Mouse (Mus musculus) MEL (cell line): Measurements from ENCODE around the gene Gm42957. TPM values are rescaled to one million over a fixed set of nuclear protein-coding genes. Genes with fewer than 3 reads are reported as not detected.

Experiments used
- DNase-seq: peaks from one replicate; pipeline ENCODE4 v3.0.0; 2011; ENCODE audit warnings: low read depth, low spot score
- H3K27ac ChIP-seq: 2 replicates; pipeline ENCODE4 v1.5.1; 2012; ENCODE audit warnings: low read depth, mild to moderate bottlenecking, control low read depth, low read length, moderate library complexity; ENCODE audit not compliant: control insufficient read depth
- H3K27me3 ChIP-seq, 2 experiments: fragments of 150-350 bp in 1 of 2; sonication (generic) in 1 of 2; 2 replicates each; pipeline ENCODE4 v1.6.1; 2012; ENCODE audit warnings: low read length in 2 of 2, mild to moderate bottlenecking in 2 of 2, improper control_type of control experiment in 1 of 2, moderate library complexity in 1 of 2; ENCODE audit not compliant: insufficient read depth in 2 of 2, control insufficient read depth in 1 of 2
- H3K36me3 ChIP-seq, 2 experiments: 2 replicates each; pipeline ENCODE4 v1.6.1; 2012 to 2014; ENCODE audit warnings: low read length in 2 of 2, improper control_type of control experiment in 1 of 2, inconsistent platforms in 1 of 2, mild to moderate bottlenecking in 1 of 2; ENCODE audit not compliant: insufficient read depth in 2 of 2, control insufficient read depth in 1 of 2
- H3K4me1 ChIP-seq, 2 experiments: fragments of 150-350 bp in 1 of 2; sonication (generic) in 1 of 2; 2 replicates each; pipeline ENCODE4 v1.6.1; 2012; ENCODE audit warnings: low read length in 2 of 2, improper control_type of control experiment in 1 of 2, mild to moderate bottlenecking in 1 of 2; ENCODE audit not compliant: insufficient read depth in 2 of 2, control insufficient read depth in 1 of 2
- H3K4me3 ChIP-seq, 2 experiments: fragments of 150-350 bp in 1 of 2; sonication (generic) in 1 of 2; 2 replicates each; pipeline ENCODE4 v1.5.1; 2012; ENCODE audit warnings: low read depth in 2 of 2, low read length in 2 of 2, mild to moderate bottlenecking in 2 of 2, moderate library complexity in 2 of 2, control low read depth in 1 of 2, improper control_type of control experiment in 1 of 2; ENCODE audit not compliant: control insufficient read depth in 1 of 2, insufficient read depth in 1 of 2
- H3K79me2 ChIP-seq: 2 replicates; pipeline ENCODE4 v1.6.1; 2012; ENCODE audit warnings: mild to moderate bottlenecking, low read length, moderate library complexity; ENCODE audit not compliant: control insufficient read depth, poor library complexity, insufficient read depth
- H3K9ac ChIP-seq: 2 replicates; pipeline ENCODE4 v1.6.1; 2012; ENCODE audit warnings: low read depth, mild to moderate bottlenecking, control low read depth, low read length, moderate library complexity; ENCODE audit not compliant: control insufficient read depth, poor library complexity, severe bottlenecking
- H3K9me3 ChIP-seq: fragments of 150-350 bp; sonication (generic); replicated peaks from 2 replicates; pipeline ENCODE4 v1.6.1; 2012; ENCODE audit warnings: mild to moderate bottlenecking, low read length, improper control_type of control experiment, moderate library complexity; ENCODE audit not compliant: insufficient read depth
- CHD1 ChIP-seq: IDR thresholded peaks from 2 replicates; pipeline ENCODE4 v1.6.1; 2012; ENCODE audit warnings: low read depth, mild to moderate bottlenecking, inconsistent platforms, low read length, improper control_type of control experiment
- CHD2 ChIP-seq: IDR thresholded peaks from 2 replicates; pipeline ENCODE4 v1.6.1; 2011; ENCODE audit warnings: low read length, improper control_type of control experiment
- CTCF ChIP-seq, 3 experiments: IDR thresholded peaks in 2 of 3; conservative IDR thresholded peaks in 1 of 3; 2 replicates each; pipeline ENCODE4 v1.5.1; 2011 to 2012; ENCODE audit warnings: low read length in 3 of 3, low read depth in 2 of 3, mild to moderate bottlenecking in 2 of 3, improper control_type of control experiment in 1 of 3, inconsistent platforms in 1 of 3, mixed read lengths in 1 of 3, moderate library complexity in 1 of 3; ENCODE audit not compliant: control insufficient read depth in 1 of 3, insufficient read depth in 1 of 3, poor library complexity in 1 of 3, severe bottlenecking in 1 of 3
- ELF1 ChIP-seq: IDR thresholded peaks from 2 replicates; pipeline ENCODE4 v1.6.1; 2014; ENCODE audit warnings: low read depth, mild to moderate bottlenecking, inconsistent platforms, low read length, improper control_type of control experiment, moderate library complexity
- HCFC1 ChIP-seq: IDR thresholded peaks from 2 replicates; pipeline ENCODE4 v1.6.1; 2012; ENCODE audit warnings: low read depth, mild to moderate bottlenecking, inconsistent platforms, low read length, improper control_type of control experiment, moderate library complexity
- KAT2A ChIP-seq: conservative IDR thresholded peaks from 2 replicates; pipeline ENCODE4 v1.6.1; 2012; ENCODE audit warnings: low read depth, low read length, improper control_type of control experiment, inconsistent platforms
- MAX ChIP-seq: IDR thresholded peaks from 2 replicates; pipeline ENCODE4 v1.6.1; 2011; ENCODE audit warnings: low read length, improper control_type of control experiment
- MXI1 ChIP-seq: IDR thresholded peaks from 2 replicates; pipeline ENCODE4 v1.6.1; 2011; ENCODE audit warnings: mild to moderate bottlenecking, low read depth, low read length, improper control_type of control experiment
- MYC ChIP-seq: IDR thresholded peaks from 2 replicates; pipeline ENCODE4 v1.6.1; 2011; ENCODE audit warnings: low read depth, mild to moderate bottlenecking, low read length, improper control_type of control experiment, moderate library complexity
- NELFE ChIP-seq: IDR thresholded peaks from 2 replicates; pipeline ENCODE4 v1.6.1; 2011; ENCODE audit warnings: low read depth, low read length, improper control_type of control experiment
- POLR2AphosphoS2 ChIP-seq: IDR thresholded peaks from 2 replicates; pipeline ENCODE4 v1.6.1; 2011; ENCODE audit warnings: low read length, improper control_type of control experiment
- POLR2AphosphoS5 ChIP-seq: IDR thresholded peaks from 2 replicates; pipeline ENCODE4 v1.6.1; 2012; ENCODE audit warnings: low read depth, borderline replicate concordance, mild to moderate bottlenecking, inconsistent platforms, low read length, moderate library complexity, mixed read lengths
- SIN3A ChIP-seq: IDR thresholded peaks from 2 replicates; pipeline ENCODE4 v1.6.1; 2012; ENCODE audit warnings: low read length, improper control_type of control experiment, inconsistent platforms
- TAL1 ChIP-seq: IDR thresholded peaks from 2 replicates; pipeline ENCODE4 v1.6.1; 2012; ENCODE audit warnings: mild to moderate bottlenecking, inconsistent platforms, low read length, moderate library complexity, mixed read lengths
- TBP ChIP-seq: IDR thresholded peaks from 2 replicates; pipeline ENCODE4 v1.8.0; 2011; ENCODE audit warnings: low read depth, low read length, improper control_type of control experiment
- UBTF ChIP-seq: IDR thresholded peaks from 2 replicates; pipeline ENCODE4 v1.6.1; 2012; ENCODE audit warnings: low read depth, mild to moderate bottlenecking, inconsistent platforms, low read length, improper control_type of control experiment, moderate library complexity, borderline replicate concordance; ENCODE audit not compliant: insufficient read depth
- USF1 ChIP-seq: IDR thresholded peaks from 2 replicates; pipeline ENCODE4 v1.6.1; 2014; ENCODE audit warnings: low read depth, mild to moderate bottlenecking, inconsistent platforms, low read length, improper control_type of control experiment, moderate library complexity
- USF2 ChIP-seq, 2 experiments: IDR thresholded peaks; 2 replicates each; pipeline ENCODE4 v1.6.1; 2011 to 2012; ENCODE audit warnings: improper control_type of control experiment in 2 of 2, low read length in 2 of 2, borderline replicate concordance in 1 of 2, inconsistent platforms in 1 of 2, low read depth in 1 of 2, mild to moderate bottlenecking in 1 of 2; ENCODE audit not compliant: insufficient read depth in 1 of 2
- ZKSCAN1 ChIP-seq: IDR thresholded peaks from 2 replicates; pipeline ENCODE4 v1.6.1; 2012; ENCODE audit warnings: low read depth, mild to moderate bottlenecking, inconsistent platforms, low read length, improper control_type of control experiment, moderate library complexity
- polyA plus RNA-seq, 2 experiments: library from polyadenylated mRNA; stranded (reverse) in 1 of 2; unstranded in 1 of 2; fragments of >175 nt in 1 of 2; fragments of >200 nt in 1 of 2; gene quantifications; 2 replicates each; pipeline versions ENCODE4 v1.2.1 to v1.2.4; 2012; ENCODE audit warnings: low replicate concordance in 2 of 2, low read depth in 1 of 2; ENCODE audit not compliant: insufficient read length in 2 of 2, insufficient read depth in 1 of 2, missing spikeins in 1 of 2
- total RNA-seq: library from RNA; depleted of rRNA; stranded (reverse); fragments of 300-350 nt; gene quantifications from 2 replicates; pipeline ENCODE4 v1.2.3, GENCODE M21; 2012

Gm42957 gene
- total and polyA plus RNA-seq, 3 experiments, result 0.06 to 0.19 TPM; not detected in 1

GRCm38 (mm10) chr3:96634928-96635879 lies at the start of gene Gm42957, which contains the start of gene Pex11b (continued):
- TF ChIP-seq HCFC1, result peak; percentile 88
- peak; percentile 92 for TF ChIP-seq POLR2AphosphoS2
- TF ChIP-seq POLR2AphosphoS5, result peak; percentile 34; the same call in 1 of the 2 replicates
- TF ChIP-seq KAT2A, result peak; percentile 63; the same call in 1 of the 2 replicates
- no peak for TF ChIP-seq CHD2
- TF ChIP-seq USF1, result peak; percentile 65
- TF ChIP-seq, all 39 proteins: peak for 26

GRCm38 (mm10) chr3:96590657-96591056 lies 44.6 kb upstream of the Gm42957 start:
- Histone ChIP-seq H3K9ac (no peak overlapping the region), H3K27ac (no peak overlapping the region), H3K9me3 (no peaks in the 10 kb centered on the region)

GRCm38 (mm10) chr3:96593374-96593773 lies 41.9 kb upstream of the Gm42957 start:
- peaks cover 3% of the 10 kb centered on the region; the same call in 1 of the 2 replicates for H3K79me2 ChIP-seq
- peak; percentile 84 for DNase-seq
- H3K27ac ChIP-seq, result peak overlapping the region; percentile 79
- H3K4me3 ChIP-seq, result peak overlapping the region; percentile 75 to 77
- H3K36me3 ChIP-seq, result peaks cover 0 to 5% of the 10 kb centered on the region in 2 experiments; a peak in 2 of 4 replicates
- H3K9ac ChIP-seq, result peak overlapping the region; percentile 76
- TF ChIP-seq SIN3A, result no peak
- TF ChIP-seq MYC, result peak; percentile 56; the same call in 1 of the 2 replicates
- 0 out of 2 replicates have a peak, but pooled peaks have one; percentile 80 for TF ChIP-seq CHD1
- TF ChIP-seq CHD2, result no peak
- no peak for TF ChIP-seq ELF1
- no peak for TF ChIP-seq USF1
- TF ChIP-seq MXI1, result peak; percentile 52; the same call in 1 of the 2 replicates
- peak; percentile 70 for TF ChIP-seq MAX
- no peak for TF ChIP-seq KAT2A
- no peak for TF ChIP-seq TAL1
- no peak for TF ChIP-seq UBTF
- TF ChIP-seq TBP, result no peak
- TF ChIP-seq USF2 (IDR thresholded peaks at IDR 0.05; ENCODE audit: borderline replicate concordance in 1 of 2, insufficient read depth in 1 of 2, low read depth in 1 of 2, low read length in 2 of 2), result no peak
- H3K9me3 ChIP-seq, result no peaks in the 10 kb centered on the region
- H3K4me1 ChIP-seq, result peaks cover 4 to 7% of the 10 kb centered on the region in 2 experiments; a peak in 3 of 4 replicates
- no peaks in the 10 kb centered on the region for H3K27me3 ChIP-seq

More at GRCm38 (mm10) chr3:96590657-96591056, 44.6 kb upstream of the Gm42957 start:
- Histone ChIP-seq H3K27me3 (no peaks in the 10 kb centered on the region), H3K79me2 (peaks cover 3% of the 10 kb centered on the region; the same call in 1 of the 2 replicates), H3K4me3 (no peak overlapping the region), H3K36me3 (peaks cover 0 to 5% of the 10 kb centered on the region in 2 experiments; a peak in 2 of 4 replicates), H3K4me1 (peaks cover 4 to 7% of the 10 kb centered on the region in 2 experiments; a peak in 3 of 4 replicates)
- peak; percentile 24 for DNase-seq
- TF ChIP-seq NELFE (no peak), ZKSCAN1 (no peak), CTCF (IDR thresholded peaks at IDR 0.05 in 2 of 3, conservative IDR thresholded peaks at IDR 0.05 in 1 of 3; ENCODE audit: control insufficient read depth in 1 of 3, insufficient read depth in 1 of 3, low read depth in 2 of 3, low read length in 3 of 3, poor library complexity in 1 of 3, severe bottlenecking in 1 of 3) (0 out of 6 replicates have a peak, but pooled peaks of 1 of the 3 experiments have one; percentile 7), TBP (peak; percentile 91)
